Mouse (Mus musculus): Measurements from ENCODE around the gene Nudcd2.

Nudcd2 gene

GRCm38 (mm10) chr11:40755109-40755627, 21.7 kb downstream of the Nudcd2 start, which contains the start of gene Ccng1:
TSS of gene Ccng1 (minus strand) at chr11:40755311.
- peak; percentile 93 to 94 for DNase-seq (ENCODE audit: low spot score in 2 of 2)

GRCm38 (mm10) chr11:40755968-40756367, 22.5 kb downstream of the Nudcd2 start:
- no peak for DNase-seq (ENCODE audit: low spot score in 2 of 2)

GRCm38 (mm10) chr11:40759896-40760295, 26.4 kb downstream of the Nudcd2 start:
- DNase-seq (ENCODE audit: low spot score in 2 of 2), result no peak

- no peak for DNase-seq (ENCODE audit: low spot score in 2 of 2)
Measured at GRCm38 (mm10) chr11:40763395-40763794, 29.9 kb downstream of the Nudcd2 start.

GRCm38 (mm10) chr11:40764690-40765089, 31.2 kb downstream of the Nudcd2 start:
- DNase-seq (ENCODE audit: low spot score in 2 of 2), result no peak

GRCm38 (mm10) chr11:40775315-40776269, 42.1 kb downstream of the Nudcd2 start:
- DNase-seq (ENCODE audit: low spot score in 2 of 2), result no peak

GRCm38 (mm10) chr11:40781857-40782256, 48.4 kb downstream of the Nudcd2 start:
- no peak for DNase-seq (ENCODE audit: low spot score in 2 of 2)

GRCm38 (mm10) chr11:40783346-40783745, 49.9 kb downstream of the Nudcd2 start:
- DNase-seq (ENCODE audit: low spot score in 2 of 2), result no peak

GRCm38 (mm10) chr11:40784326-40784725, 50.9 kb downstream of the Nudcd2 start:
- no peak for DNase-seq (ENCODE audit: low spot score in 2 of 2)

- no peak for DNase-seq (ENCODE audit: low spot score in 2 of 2)
Measured at GRCm38 (mm10) chr11:40786900-40787299, 53.4 kb downstream of the Nudcd2 start.
